Mouse (Mus musculus) E14TG2a.4 (cell line): ENCODE measurements around the gene Rnf212b.

Experiments
- CTCF ChIP-seq: conservative IDR thresholded peaks from 2 replicates; pipeline ENCODE4 v1.5.1; 2014; ENCODE audit warnings: low read length
- NANOG ChIP-seq: IDR thresholded peaks from 2 replicates; pipeline ENCODE4 v1.6.1; 2014; ENCODE audit warnings: borderline replicate concordance, low read length, mixed read lengths
- POU5F1 ChIP-seq: IDR thresholded peaks from 2 replicates; pipeline ENCODE4 v1.6.1; 2014; ENCODE audit warnings: low read length, borderline replicate concordance

GRCm38 (mm10) chr14:54874165-54874564 lies 60.2 kb downstream of the Rnf212b start:
- TF ChIP-seq CTCF (no peak), POU5F1 (no peak), NANOG (no peak)
